Mouse (Mus musculus): Measurements from ENCODE around the gene Wdr81. TPM values are rescaled to one million over a fixed set of nuclear protein-coding genes. Genes with fewer than 3 reads are reported as not detected.
A peak's percentile ranks its signal among the peaks of the same experiment; 100 is the strongest.

Wdr81 gene
- polyA plus RNA-seq, 1 experiment from 2014 or later, result 2.6 TPM

DNA sequence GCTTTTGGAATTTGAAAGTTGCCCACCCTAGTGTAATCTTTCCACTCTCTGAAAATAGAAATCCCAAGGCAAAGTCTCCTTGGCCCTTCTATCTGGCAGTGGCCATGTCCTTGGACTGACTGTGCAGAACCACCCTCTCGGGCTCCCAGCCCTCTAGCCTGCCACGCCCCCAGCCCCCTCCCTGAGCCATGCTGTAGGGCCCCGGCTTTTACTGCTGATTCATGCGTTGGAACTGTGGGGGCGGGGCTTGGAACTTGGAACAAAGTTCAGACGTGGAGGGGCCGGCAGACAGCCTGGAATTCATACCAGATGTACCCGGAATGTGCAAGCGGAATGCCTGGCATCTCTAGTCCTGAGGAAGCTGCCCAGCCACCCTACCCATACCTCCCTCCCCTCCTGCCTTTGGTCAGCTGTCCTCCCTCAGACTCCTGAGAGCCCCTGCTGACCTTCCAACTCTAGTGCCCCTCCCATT, 8.4 kb upstream of the Wdr81 start:
- no peaks in the 10 kb centered on the region for H3K36me3 ChIP-seq (ENCODE audit: control insufficient read depth, insufficient read depth, low read length)
- peak overlapping the region; percentile 96 for H3K27ac ChIP-seq (replicated peaks)
- DNase-seq (ENCODE audit: low spot score), result peak; percentile 95
- WGBS, result 0% methylated on average over 9 of the region's 9 CpGs
- peaks cover 7% of the 10 kb centered on the region; the same call in 1 of the 2 replicates for H3K4me1 ChIP-seq (replicated peaks; ENCODE audit: control insufficient read depth, insufficient read depth)
- H3K4me2 ChIP-seq (replicated peaks; ENCODE audit: low read depth), result peak overlapping the region; percentile 95
- H3K9ac ChIP-seq (ENCODE audit: low read length), result peak overlapping the region; percentile 76
- TF ChIP-seq CTCF (IDR thresholded peaks at IDR 0.05; ENCODE audit: low read depth) (no peak), EP300 (optimal IDR thresholded peaks at IDR 0.05) (no peak)
- H3K9me3 ChIP-seq (ENCODE audit: control insufficient read depth, low read length), result no peaks in the 10 kb centered on the region
- H3K27me3 ChIP-seq (ENCODE audit: control insufficient read depth, insufficient read depth, low read length), result no peaks in the 10 kb centered on the region
- H3K4me3 ChIP-seq (ENCODE audit: low read depth, low read length), result peak overlapping the region; percentile 69
- peak; percentile 60 for ATAC-seq (ENCODE audit: low FRiP score, low TSS enrichment)

DNA sequence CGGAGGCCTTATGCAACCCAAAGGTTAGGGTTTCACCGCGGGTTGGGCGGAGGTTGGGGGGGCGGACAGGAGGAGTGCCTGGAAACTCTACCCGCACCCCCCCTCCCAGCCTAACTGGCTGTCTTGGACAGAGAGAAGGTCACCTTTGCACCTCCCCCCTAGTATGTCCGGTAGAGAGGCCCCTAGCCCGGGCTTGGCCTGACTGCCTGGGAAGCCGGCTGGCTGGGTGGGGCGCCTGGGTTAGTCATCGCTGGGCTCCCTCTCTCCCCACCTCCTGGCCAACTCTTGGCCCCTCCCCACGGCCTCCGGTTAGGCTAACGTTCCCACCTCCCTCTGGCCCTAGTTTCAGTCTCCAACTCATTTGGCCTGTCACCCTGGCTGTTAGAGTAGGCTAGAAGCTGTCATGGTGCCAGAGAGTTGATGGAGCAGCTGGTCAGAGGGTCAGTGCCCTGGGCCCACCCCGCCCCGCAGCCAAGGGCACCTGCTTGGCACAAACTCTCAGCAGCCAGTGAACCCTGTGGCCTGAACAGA, 7.8 kb upstream of the Wdr81 start:
- WGBS, result 6% methylated on average over 11 of the region's 16 CpGs
- H3K4me3 ChIP-seq (ENCODE audit: low read depth, low read length), result peak overlapping the region; percentile 69
- peak overlapping the region; percentile 96 for H3K27ac ChIP-seq (replicated peaks)
- peak; percentile 91 for DNase-seq (ENCODE audit: low spot score)
- peak; percentile 61 for ATAC-seq (ENCODE audit: low FRiP score, low TSS enrichment)
- no peaks in the 10 kb centered on the region for H3K27me3 ChIP-seq (ENCODE audit: control insufficient read depth, insufficient read depth, low read length)
- no peaks in the 10 kb centered on the region for H3K36me3 ChIP-seq (ENCODE audit: control insufficient read depth, insufficient read depth, low read length)
- H3K4me1 ChIP-seq (replicated peaks; ENCODE audit: control insufficient read depth, insufficient read depth), result peaks cover 7% of the 10 kb centered on the region; the same call in 1 of the 2 replicates
- no peaks in the 10 kb centered on the region for H3K9me3 ChIP-seq (ENCODE audit: control insufficient read depth, low read length)
- H3K9ac ChIP-seq (ENCODE audit: low read length), result peak overlapping the region; percentile 76
- TF ChIP-seq EP300 (optimal IDR thresholded peaks at IDR 0.05), result peak; percentile 20
- no peak for TF ChIP-seq CTCF (IDR thresholded peaks at IDR 0.05; ENCODE audit: low read depth)
- H3K4me2 ChIP-seq (replicated peaks; ENCODE audit: low read depth), result peak overlapping the region; percentile 95

DNA sequence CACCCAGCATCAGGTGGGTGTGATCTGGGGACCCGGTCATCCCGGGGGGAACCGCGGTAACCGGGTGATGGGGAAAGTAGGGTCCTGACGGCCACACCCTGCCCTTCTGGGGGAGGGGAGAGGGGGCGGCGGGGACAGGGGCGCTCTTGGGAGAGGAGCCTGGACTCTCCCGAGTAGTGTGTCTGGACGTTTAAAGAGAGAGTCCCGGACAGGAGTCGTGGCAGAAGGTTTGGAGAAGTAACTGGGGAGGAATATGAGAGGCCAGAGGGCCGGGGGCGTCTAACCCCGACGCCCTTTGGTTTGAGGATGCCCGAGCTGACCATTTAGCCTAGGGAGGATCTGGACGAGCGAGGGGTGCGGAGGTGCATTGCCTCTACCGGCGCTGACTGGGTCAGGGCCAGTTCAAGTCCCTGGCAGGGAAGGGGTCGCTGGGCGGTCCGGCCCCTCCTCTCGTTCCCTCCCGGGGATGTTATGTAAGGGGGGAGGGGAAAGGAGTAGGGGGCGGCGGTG, 7.3 kb upstream of the Wdr81 start:
- H3K4me3 ChIP-seq (ENCODE audit: low read depth, low read length), result peak overlapping the region; percentile 69
- no peaks in the 10 kb centered on the region for H3K9me3 ChIP-seq (ENCODE audit: control insufficient read depth, low read length)
- ATAC-seq (ENCODE audit: low FRiP score, low TSS enrichment) (peak; percentile 1; the same call in 1 of the 2 replicates), DNase-seq (ENCODE audit: low spot score) (no peak)
- H3K4me1 ChIP-seq (replicated peaks; ENCODE audit: control insufficient read depth, insufficient read depth), result peaks cover 7% of the 10 kb centered on the region; the same call in 1 of the 2 replicates
- peak overlapping the region; percentile 96 for H3K27ac ChIP-seq (replicated peaks)
- no peaks in the 10 kb centered on the region for H3K36me3 ChIP-seq (ENCODE audit: control insufficient read depth, insufficient read depth, low read length)
- H3K4me2 ChIP-seq (replicated peaks; ENCODE audit: low read depth), result peak overlapping the region; percentile 95
- H3K27me3 ChIP-seq (ENCODE audit: control insufficient read depth, insufficient read depth, low read length), result no peaks in the 10 kb centered on the region
- H3K9ac ChIP-seq (ENCODE audit: low read length), result peak overlapping the region; percentile 76
- under 1% methylated on average over 24 of the region's 30 CpGs for WGBS
- TF ChIP-seq EP300 (optimal IDR thresholded peaks at IDR 0.05), result no peak

DNA sequence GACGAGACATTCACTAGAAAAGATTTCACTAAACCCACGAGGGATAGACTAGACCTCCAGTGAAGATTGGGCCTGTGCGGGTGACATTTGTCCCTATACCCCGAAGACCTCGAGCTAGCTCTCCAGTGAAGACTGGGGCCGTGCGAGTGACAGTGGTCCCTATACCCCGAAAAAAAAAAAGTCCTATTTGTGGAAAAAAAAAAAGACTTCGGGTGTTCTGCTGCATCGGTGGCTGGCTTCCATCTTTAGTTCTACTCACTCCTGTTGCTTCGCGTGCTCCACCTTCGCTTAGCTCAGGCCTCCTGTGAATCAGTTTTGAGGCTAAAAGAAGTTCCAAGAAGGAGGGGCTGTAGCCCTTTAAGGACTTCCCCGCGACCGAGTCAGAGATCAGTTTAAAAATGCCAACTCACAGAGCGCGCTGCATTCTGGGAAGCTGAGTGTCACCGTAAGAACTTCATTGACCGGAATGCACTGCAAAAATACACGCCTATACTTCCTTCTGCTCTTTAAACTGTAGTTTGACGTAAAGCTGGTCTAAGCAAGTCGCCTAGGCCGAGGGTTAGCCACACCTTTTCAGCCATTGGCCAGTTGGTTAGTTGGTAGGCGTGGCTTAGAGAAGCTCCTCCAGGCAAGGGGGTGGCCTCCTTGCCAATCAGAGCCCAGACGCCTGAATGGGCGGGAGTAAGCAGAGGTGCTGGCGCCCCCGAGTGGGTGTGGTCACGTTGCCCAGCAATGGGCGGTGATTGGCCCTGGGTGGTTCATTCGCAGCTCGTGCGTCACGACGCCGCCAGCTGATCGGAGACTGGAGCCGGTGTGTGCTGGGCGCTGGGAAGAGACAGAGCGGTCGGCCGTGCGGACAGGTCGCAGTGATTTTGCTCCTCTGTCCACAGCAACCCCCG, 6.6 kb upstream of the Wdr81 start, which contains the start of gene Tlcd2:
TSS of gene Tlcd2 (plus strand) at position 872 of the 899 bp plus-strand sequence.
- H3K4me1 ChIP-seq (replicated peaks; ENCODE audit: control insufficient read depth, insufficient read depth), result peaks cover 7% of the 10 kb centered on the region; the same call in 1 of the 2 replicates
- TF ChIP-seq EP300 (optimal IDR thresholded peaks at IDR 0.05) (peak; percentile 82), CTCF (IDR thresholded peaks at IDR 0.05; ENCODE audit: low read depth) (peak; percentile 43)
- H3K36me3 ChIP-seq (ENCODE audit: control insufficient read depth, insufficient read depth, low read length), result no peaks in the 10 kb centered on the region
- under 1% methylated on average over 46 of the region's 46 CpGs for WGBS
- no peaks in the 10 kb centered on the region for H3K9me3 ChIP-seq (ENCODE audit: control insufficient read depth, low read length)
- ATAC-seq (ENCODE audit: low FRiP score, low TSS enrichment) (peak; percentile 90), DNase-seq (ENCODE audit: low spot score) (peak; percentile 100)
- peak within 1 kb of the TSS; percentile 76 for H3K9ac ChIP-seq (ENCODE audit: low read length)
- peak within 1 kb of the TSS; percentile 95 for H3K4me2 ChIP-seq (replicated peaks; ENCODE audit: low read depth)
- H3K27me3 ChIP-seq (ENCODE audit: control insufficient read depth, insufficient read depth, low read length), result no peaks in the 10 kb centered on the region
- H3K27ac ChIP-seq (replicated peaks), result peak within 1 kb of the TSS; percentile 97
- H3K4me3 ChIP-seq (ENCODE audit: low read depth, low read length), result peak within 1 kb of the TSS; percentile 69

DNA sequence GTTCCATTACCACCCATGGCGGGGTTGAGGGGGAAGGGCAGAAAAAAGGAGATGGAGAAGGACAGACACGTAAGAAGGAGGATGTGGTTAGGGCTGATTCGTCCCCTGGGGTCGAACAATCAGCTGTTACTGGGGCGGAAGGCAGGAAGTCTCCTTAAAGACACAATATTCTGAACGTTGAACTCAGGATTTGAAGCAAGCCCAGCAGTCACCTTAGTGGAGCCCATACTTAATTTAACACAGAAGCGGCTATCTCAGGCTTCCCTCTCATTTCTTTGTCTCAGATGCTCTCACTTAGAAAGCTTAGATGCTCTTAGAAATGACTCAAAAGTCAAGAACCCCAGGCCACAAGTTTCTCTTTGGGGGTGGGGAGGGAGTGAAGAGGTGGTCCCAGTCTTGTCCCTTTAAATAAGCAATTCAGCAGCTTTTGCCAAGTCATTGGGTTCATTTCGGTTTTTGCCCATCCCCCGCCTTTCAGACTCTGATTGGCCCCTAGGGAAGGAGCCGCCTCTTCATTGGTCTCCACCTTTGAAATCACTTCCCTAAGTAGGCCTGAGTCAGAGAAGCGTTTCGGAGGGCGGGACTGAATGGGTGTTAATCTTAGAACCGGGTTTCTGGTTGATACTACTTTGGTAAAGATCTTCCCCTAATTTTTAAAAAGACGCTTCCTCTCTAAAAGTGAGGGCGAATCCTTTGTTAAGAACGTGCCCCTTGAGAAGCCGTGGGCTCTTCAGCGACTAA, 5.8 kb upstream of the Wdr81 start:
- Histone ChIP-seq H3K4me3 (ENCODE audit: low read depth, low read length) (peak overlapping the region; percentile 34), H3K4me2 (replicated peaks; ENCODE audit: low read depth) (peak overlapping the region; percentile 57), H3K27ac (replicated peaks) (peak overlapping the region; percentile 97), H3K27me3 (ENCODE audit: control insufficient read depth, insufficient read depth, low read length) (no peaks in the 10 kb centered on the region), H3K9ac (ENCODE audit: low read length) (peak overlapping the region; percentile 62), H3K36me3 (ENCODE audit: control insufficient read depth, insufficient read depth, low read length) (no peaks in the 10 kb centered on the region), H3K9me3 (ENCODE audit: control insufficient read depth, low read length) (no peaks in the 10 kb centered on the region), H3K4me1 (replicated peaks; ENCODE audit: control insufficient read depth, insufficient read depth) (peaks cover 7% of the 10 kb centered on the region; the same call in 1 of the 2 replicates)
- ATAC-seq (ENCODE audit: low FRiP score, low TSS enrichment), result peak; percentile 55
- WGBS, result 3% methylated on average over 19 of the region's 19 CpGs
- peak; percentile 91 for DNase-seq (ENCODE audit: low spot score)
- TF ChIP-seq CTCF (IDR thresholded peaks at IDR 0.05; ENCODE audit: low read depth) (no peak), EP300 (optimal IDR thresholded peaks at IDR 0.05) (no peak)
